Mouse (Mus musculus): ENCODE results near the gene Cyp24a1.

- no peak for TF ChIP-seq ZC3H11A (IDR thresholded peaks at IDR 0.05; ENCODE audit: borderline replicate concordance, low read depth, low read length)
- TF ChIP-seq HCFC1 (IDR thresholded peaks at IDR 0.05; ENCODE audit: borderline replicate concordance, insufficient read depth, low read length): no peak
- no peak for TF ChIP-seq MAFK (IDR thresholded peaks at IDR 0.05; ENCODE audit: insufficient read depth, low read depth, low read length)
- no peak for TF ChIP-seq ZNF384 (IDR thresholded peaks at IDR 0.05; ENCODE audit: low read depth, low read length)
- TF ChIP-seq CHD2 (IDR thresholded peaks at IDR 0.05; ENCODE audit: low read depth, low read length): no peak
Measured at GRCm38 (mm10) chr2:170543625-170544024, 46.7 kb upstream of the Cyp24a1 start.
